Mouse (Mus musculus): ENCODE results near the gene Epop.

Gene Epop

DNA sequence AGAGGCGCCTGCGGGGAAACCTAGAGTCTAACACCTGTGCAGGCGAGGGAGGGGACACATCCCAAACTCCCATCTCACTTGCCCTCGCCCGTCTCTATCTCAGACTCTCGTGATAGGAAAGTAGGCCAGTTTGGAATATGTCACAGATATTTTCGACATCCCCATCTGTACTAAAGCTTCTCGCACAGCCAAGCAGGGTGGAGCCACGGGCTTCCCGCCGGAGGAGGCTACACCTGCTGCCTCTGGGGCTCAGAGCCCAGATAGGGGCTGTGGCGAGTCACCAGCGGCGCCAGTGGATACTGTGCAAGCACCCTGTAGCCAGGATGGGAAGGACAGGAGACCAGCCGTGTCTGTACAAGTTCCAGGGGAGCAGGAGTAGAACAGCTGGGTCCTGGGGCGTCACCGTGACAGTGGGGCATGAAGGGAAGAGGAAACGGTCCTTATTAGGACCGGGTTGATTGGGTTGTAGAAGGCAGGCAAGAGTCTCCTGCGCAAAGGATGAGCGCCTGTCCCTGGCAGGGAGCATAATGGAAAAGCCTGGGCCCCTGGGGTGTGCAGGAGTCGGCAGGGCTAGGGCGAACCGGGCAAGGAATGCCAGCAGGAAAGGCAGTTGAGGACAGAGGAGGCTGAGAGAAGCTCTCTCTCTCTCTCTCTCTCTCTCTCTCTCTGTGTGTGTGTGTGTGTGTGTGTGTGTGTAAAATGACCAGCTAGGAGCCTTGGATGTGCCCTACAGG is 39.1 kb downstream of the Epop start:
- in situ Hi-C loops (cut with MboI, MseI), result no loop called here

DNA sequence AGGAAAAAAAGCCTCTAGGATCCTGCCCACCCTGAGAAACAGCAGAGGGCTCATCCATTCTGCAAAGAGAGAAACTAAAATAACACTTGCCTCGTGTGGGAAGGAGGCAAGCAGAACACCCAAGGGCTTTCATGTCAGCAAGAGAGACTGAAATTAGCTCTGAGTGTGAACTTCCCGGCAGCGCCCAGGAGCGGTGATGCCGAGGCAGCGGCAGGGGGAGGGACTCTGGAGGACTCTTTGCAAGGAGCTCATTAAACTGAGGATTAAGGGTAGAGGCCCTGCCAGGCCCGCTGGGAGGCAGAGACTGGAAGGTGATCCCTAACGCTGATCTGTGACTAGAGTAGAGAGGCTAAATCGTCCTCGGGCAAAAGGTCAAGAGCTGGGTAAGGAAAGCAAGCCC is 40.3 kb downstream of the Epop start:
- in situ Hi-C loops (cut with MboI, MseI), result no loop called here

- in situ Hi-C loops (cut with MboI, MseI), result no loop called here
These were observed 43.6 kb downstream of the Epop start for GRCm38 (mm10) chr11:97585932-97586331.

DNA sequence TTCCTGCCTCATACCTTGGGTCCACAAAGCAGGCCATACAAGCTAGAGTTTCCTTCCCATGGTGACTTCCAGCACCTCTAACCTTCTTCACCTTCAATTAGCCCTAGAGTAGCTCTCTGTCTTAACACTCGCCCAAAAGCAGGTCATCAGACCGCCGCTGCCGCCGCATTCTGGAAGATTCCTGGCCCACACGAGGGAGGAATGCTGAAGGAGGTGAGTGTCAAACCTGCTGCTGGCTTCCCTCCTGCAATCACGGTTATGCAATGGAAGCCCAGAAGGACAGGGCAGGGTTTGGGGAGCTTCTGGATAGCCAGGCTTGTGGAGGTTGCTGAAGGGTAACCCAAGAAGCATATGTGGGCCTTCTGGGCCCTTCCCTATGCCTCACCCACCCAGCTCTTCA is 45.0 kb downstream of the Epop start:
- in situ Hi-C loops (cut with MboI, MseI), result no loop called here

GRCm38 (mm10) chr11:97579088-97579857 is 50.2 kb downstream of the Epop start:
- in situ Hi-C loops (cut with MboI, MseI), result loop anchor here (10.0 kb wide), 1 partner anchor 486 kb away; no protein-coding TSS in a partner anchor

GRCm38 (mm10) chr11:97578286-97578685 is 51.2 kb downstream of the Epop start:
- in situ Hi-C loops (cut with MboI, MseI), result loop anchor here (10.0 kb wide), 1 partner anchor 487 kb away; no protein-coding TSS in a partner anchor
